15 mouse cellular contexts compared by ENCODE assay signal in the genomic region with DNA sequence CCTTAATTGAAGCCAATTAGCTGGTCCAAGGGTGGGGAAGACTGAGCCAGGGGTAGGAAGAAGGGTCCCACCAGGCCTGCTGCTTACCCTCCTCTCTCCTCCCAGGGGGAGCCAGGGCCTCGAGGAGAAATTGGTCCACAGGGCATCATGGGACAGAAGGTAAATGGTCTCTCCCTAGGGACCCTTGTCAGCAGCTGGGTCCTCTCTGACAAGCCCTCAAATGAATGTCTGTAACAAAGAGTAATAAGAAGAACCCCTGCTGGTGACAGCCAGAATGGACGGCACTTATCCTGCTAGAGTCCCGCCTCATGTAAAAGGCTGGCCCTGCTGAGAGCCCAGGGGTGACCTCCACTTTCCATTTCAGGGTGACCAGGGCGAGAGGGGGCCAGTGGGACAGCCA. TPM values are rescaled to one million over a fixed set of nuclear protein-coding genes. Genes with fewer than 3 reads are reported as not detected.
A peak's percentile ranks its signal among the peaks of the same experiment; 100 is the strongest.
DNase-seq lines count a peak whose midpoint lies in the region; ATAC-seq and TF ChIP-seq lines count a peak whose summit lies in the region.
"Had no signal": no experiment of that assay in that cellular context is flagged by ENCODE, and none has a peak within 500 bp of the region (broad histone marks: within the 10 kb centered on the region; RNA-seq: fewer than 3 reads in every experiment).

No protein-coding gene starts in this region.

- H3K4me3 ChIP-seq in kidney, postnatal 0 days (replicated peaks; ENCODE audit: low read depth, low read length) = no peak overlapping the region
- H3K4me3 ChIP-seq in E14TG2a.4 (replicated peaks; ENCODE audit: low read length) = peak overlapping the region; percentile 62; the same call in 1 of the 2 replicates

- peak; percentile 20; the same call in 1 of the 2 replicates for TF ChIP-seq CTCF in kidney, postnatal 0 days (IDR thresholded peaks at IDR 0.05; ENCODE audit: low read depth)
- TF ChIP-seq CTCF in E14TG2a.4 (conservative IDR thresholded peaks at IDR 0.05; ENCODE audit: low read length) = no peak

- no peak overlapping the region for H3K4me2 ChIP-seq in kidney, postnatal 0 days (ENCODE audit: low read length)

- H3K9me3 ChIP-seq in kidney, postnatal 0 days (replicated peaks; ENCODE audit: low read length) = no peaks in the 10 kb centered on the region
- H3K9me3 ChIP-seq in E14TG2a.4 (ENCODE audit: low read length) = no peaks in the 10 kb centered on the region
- H3K9me3 ChIP-seq: limb, embryonic 12.5 days had no signal

- H3K4me1 ChIP-seq in kidney, postnatal 0 days (replicated peaks; ENCODE audit: insufficient read depth, low read length) = no peaks in the 10 kb centered on the region
- H3K4me1 ChIP-seq in E14TG2a.4 (replicated peaks; ENCODE audit: low read depth, low read length) = peaks cover 28% of the 10 kb centered on the region

- no peaks in the 10 kb centered on the region for H3K27me3 ChIP-seq in kidney, postnatal 0 days (ENCODE audit: insufficient read depth, low read length)
- H3K27me3 ChIP-seq in E14TG2a.4 (ENCODE audit: insufficient read depth, low read length) = peaks cover 19% of the 10 kb centered on the region

- no peaks in the 10 kb centered on the region for H3K36me3 ChIP-seq in kidney, postnatal 0 days (ENCODE audit: insufficient read depth, low read length)
- peaks cover 40% of the 10 kb centered on the region for H3K36me3 ChIP-seq in E14TG2a.4 (ENCODE audit: insufficient read depth, low read length)

- no peak overlapping the region for H3K27ac ChIP-seq in kidney, postnatal 0 days
- H3K27ac ChIP-seq: limb, embryonic 12.5 days; macrophage had no signal

- 0 out of 2 replicates have a peak, but pooled peaks have one; percentile 9 for ATAC-seq in kidney, postnatal 0 days (replicated peaks; ENCODE audit: low FRiP score, low read depth)
- ATAC-seq in megakaryocyte-erythroid progenitor cell, adult 5-6 weeks (replicated peaks; ENCODE audit: low FRiP score, low TSS enrichment, poor library complexity, severe bottlenecking) = 0 out of 2 replicates have a peak, but pooled peaks have one; percentile 20

- peak; percentile 43 for DNase-seq in cerebellum, adult 9-10 months
- no peak for DNase-seq in cerebellum, postnatal 10 days
- no peak for DNase-seq in kidney, postnatal 0 days (ENCODE audit: low spot score)
- no peak for DNase-seq in kidney, postnatal 25 days
- DNase-seq in frontal cortex, postnatal 14 days (ENCODE audit: low spot score in 2 of 2) = no peak
- DNase-seq in right cerebral cortex, postnatal 14 days = no peak
- DNase-seq: adrenal gland, postnatal 10 days; gastrocnemius, postnatal 10 days; thymus, adult 2 months had no signal

- no peak overlapping the region for H3K9ac ChIP-seq in kidney, postnatal 0 days (ENCODE audit: low read depth, low read length)
- H3K9ac ChIP-seq: limb, embryonic 12.5 days had no signal

- 39% methylated on average over 4 of the region's 4 CpGs for WGBS in kidney, postnatal 0 days

RNA-seq across cellular contexts. Expression of gene Col9a2, which starts 12.7 kb away (rescaled TPM):
- 2.8 and 3.0 TPM in 2 replicates for polyA plus RNA-seq in kidney, postnatal 0 days (2015; fragmentation: Nextera tagmentation; extraction: Ambion mirVana)
- total RNA-seq in megakaryocyte-erythroid progenitor cell, adult 5-6 weeks (2014; fragmentation: Nextera tagmentation) = not detected in 2 replicates
- not detected in 2 replicates for total RNA-seq in megakaryocyte-erythroid progenitor cell, adult 5-6 weeks (2017)

RNA-seq across cellular contexts. Expression of gene Smap2, which starts 34.8 kb away (rescaled TPM):
- 12.1 and 14.1 TPM in 2 replicates for polyA plus RNA-seq in kidney, postnatal 0 days (2015; fragmentation: Nextera tagmentation; extraction: Ambion mirVana)
- total RNA-seq in megakaryocyte-erythroid progenitor cell, adult 5-6 weeks (2014; fragmentation: Nextera tagmentation) = 157 and 168 TPM in 2 replicates
- total RNA-seq in megakaryocyte-erythroid progenitor cell, adult 5-6 weeks (2017) = 84.1 and 87.3 TPM in 2 replicates

RNA-seq across cellular contexts. Expression of gene Zmpste24, which starts 46.2 kb away (rescaled TPM):
- polyA plus RNA-seq in kidney, postnatal 0 days (2015; fragmentation: Nextera tagmentation; extraction: Ambion mirVana) = 38.8 and 42.9 TPM in 2 replicates
- total RNA-seq in megakaryocyte-erythroid progenitor cell, adult 5-6 weeks (2014; fragmentation: Nextera tagmentation) = 33.5 and 34.1 TPM in 2 replicates
- 65.3 and 78.7 TPM in 2 replicates for total RNA-seq in megakaryocyte-erythroid progenitor cell, adult 5-6 weeks (2017)

RNA-seq across cellular contexts. Expression of gene Tmco2, which starts 57.2 kb away (rescaled TPM):
- polyA plus RNA-seq in kidney, postnatal 0 days (2015; fragmentation: Nextera tagmentation; extraction: Ambion mirVana) = not detected in 2 replicates
- total RNA-seq in megakaryocyte-erythroid progenitor cell, adult 5-6 weeks (2014; fragmentation: Nextera tagmentation) = not detected in 2 replicates
- total RNA-seq in megakaryocyte-erythroid progenitor cell, adult 5-6 weeks (2017) = not detected in 2 replicates
- total RNA-seq: adrenal gland, postnatal 10 days; gastrocnemius, postnatal 10 days; layer of hippocampus, adult 18-20 months had no signal
- polyA plus RNA-seq: limb, embryonic 12.5 days; macrophage; spleen, adult 2 months; thymus, adult 2 months had no signal
